Comparison of ENCODE assay signal across 7 mouse cellular contexts in genomic region chr16:17928627-17929104, GRCm38 (mm10). TPM values are rescaled to one million over a fixed set of nuclear protein-coding genes. Genes with fewer than 3 reads are reported as not detected.
A peak's percentile ranks its signal among the peaks of the same experiment; 100 is the strongest.
DNase-seq lines count a peak whose midpoint lies in the region; ATAC-seq lines count a peak whose summit lies in the region.

No protein-coding gene starts in this region.

- peak overlapping the region; percentile 90 for H3K27ac ChIP-seq in limb, embryonic 10.5 days
- peak overlapping the region; percentile 41 for H3K27ac ChIP-seq in midbrain, embryonic 11.5 days (ENCODE audit: low read depth, low read length)

- H3K4me2 ChIP-seq in midbrain, embryonic 11.5 days = peak overlapping the region; percentile 91

- no peaks in the 10 kb centered on the region for H3K27me3 ChIP-seq in limb, embryonic 10.5 days (ENCODE audit: low read depth, poor library complexity, severe bottlenecking)
- peaks cover 4% of the 10 kb centered on the region; the same call in 1 of the 2 replicates for H3K27me3 ChIP-seq in midbrain, embryonic 11.5 days (ENCODE audit: control insufficient read depth, insufficient read depth, low read length)

- peak overlapping the region; percentile 77 for H3K9ac ChIP-seq in midbrain, embryonic 11.5 days (ENCODE audit: low read length)

- H3K9me3 ChIP-seq in limb, embryonic 10.5 days (replicated peaks) = no peaks in the 10 kb centered on the region
- H3K9me3 ChIP-seq in midbrain, embryonic 11.5 days (ENCODE audit: control insufficient read depth, low read length) = no peaks in the 10 kb centered on the region

- peaks cover 24% of the 10 kb centered on the region for H3K36me3 ChIP-seq in limb, embryonic 10.5 days
- H3K36me3 ChIP-seq in midbrain, embryonic 11.5 days (ENCODE audit: control insufficient read depth, insufficient read depth, low read length) = peaks cover 3% of the 10 kb centered on the region; the same call in 1 of the 2 replicates

- H3K4me1 ChIP-seq in limb, embryonic 10.5 days = peaks cover 29% of the 10 kb centered on the region
- peaks cover 18% of the 10 kb centered on the region for H3K4me1 ChIP-seq in midbrain, embryonic 11.5 days (ENCODE audit: control insufficient read depth, insufficient read depth, low read length)

- ATAC-seq in common myeloid progenitor, adult 5-6 weeks (replicated peaks; ENCODE audit: low read depth, poor library complexity, severe bottlenecking) = peak; percentile 83
- peak; percentile 90 for ATAC-seq in inflammation-experienced regulatory T-cells, adult 6 months
- ATAC-seq in midbrain, embryonic 11.5 days (ENCODE audit: low FRiP score) = peak; percentile 65

- peak; percentile 81 to 91 for DNase-seq in adrenal gland, adult (ENCODE audit: inconsistent age in 2 of 2, low spot score in 1 of 2)
- DNase-seq in gastrocnemius, postnatal 25 days = peak; percentile 56
- DNase-seq in limb, embryonic 10.5 days (ENCODE audit: low spot score) = peak; percentile 80
- DNase-seq in midbrain, embryonic 11.5 days (ENCODE audit: low spot score, missing footprints) = peak; percentile 97
- peak; percentile 60 for DNase-seq in spleen, adult 12 weeks (ENCODE audit: low spot score)

- H3K4me3 ChIP-seq in limb, embryonic 10.5 days = peak overlapping the region; percentile 84
- H3K4me3 ChIP-seq in midbrain, embryonic 11.5 days (ENCODE audit: low read depth, low read length) = peak overlapping the region; percentile 69

- 2% methylated on average over 9 of the region's 9 CpGs for WGBS in limb, embryonic 10.5 days
- WGBS in midbrain, embryonic 11.5 days = under 1% methylated on average over 9 of the region's 9 CpGs

RNA-seq across cellular contexts. Expression of gene Slc25a1, which starts 0.6 kb away (rescaled TPM):
- 58.6 and 63.7 TPM in 2 replicates for total RNA-seq in common myeloid progenitor, adult 5-6 weeks (2017)
- total RNA-seq in gastrocnemius, postnatal 25 days (2021) = 10 to 100 TPM in 1 of 2 experiments, 1 to 10 TPM in 1; 2.6 to 10.0 TPM
- polyA plus RNA-seq in inflammation-experienced regulatory T-cells, adult 6 months (2017; shearing (Covaris generic)) = 10 to 100 TPM in 1 of 3 experiments, 1 to 10 TPM in 2; 4.4 to 12.6 (median 8.2) TPM
- 94.2 and 103 TPM in 2 replicates for polyA plus RNA-seq in limb, embryonic 10.5 days (2016; fragmentation: Nextera tagmentation; extraction: Ambion mirVana)
- 96.5 and 97.6 TPM in 2 replicates for polyA plus RNA-seq in midbrain, embryonic 11.5 days (2014; fragmentation: Nextera tagmentation; extraction: Ambion mirVana)

RNA-seq across cellular contexts. Expression of gene Gsc2, which starts 13.8 kb away (rescaled TPM):
- total RNA-seq in common myeloid progenitor, adult 5-6 weeks (2017) = not detected in 2 replicates
- not detected for total RNA-seq in gastrocnemius, postnatal 25 days (2021)
- not detected for polyA plus RNA-seq in inflammation-experienced regulatory T-cells, adult 6 months (2017; shearing (Covaris generic))
- polyA plus RNA-seq in limb, embryonic 10.5 days (2016; fragmentation: Nextera tagmentation; extraction: Ambion mirVana) = 0.13 TPM in 1 of 2 replicates, not detected in the other
- 0.95 and 1.1 TPM in 2 replicates for polyA plus RNA-seq in midbrain, embryonic 11.5 days (2014; fragmentation: Nextera tagmentation; extraction: Ambion mirVana)

RNA-seq across cellular contexts. Expression of gene Ess2, which starts 17.5 kb away (rescaled TPM):
- 14.4 and 37.0 TPM in 2 replicates for total RNA-seq in common myeloid progenitor, adult 5-6 weeks (2017)
- 1 to 10 TPM; 5.1 to 6.1 TPM for total RNA-seq in gastrocnemius, postnatal 25 days (2021)
- 10 to 100 TPM; 29.9 to 45.9 (median 39.7) TPM for polyA plus RNA-seq in inflammation-experienced regulatory T-cells, adult 6 months (2017; shearing (Covaris generic))
- 56.0 and 63.4 TPM in 2 replicates for polyA plus RNA-seq in limb, embryonic 10.5 days (2016; fragmentation: Nextera tagmentation; extraction: Ambion mirVana)
- polyA plus RNA-seq in midbrain, embryonic 11.5 days (2014; fragmentation: Nextera tagmentation; extraction: Ambion mirVana) = 39.4 and 41.4 TPM in 2 replicates

RNA-seq across cellular contexts. Expression of gene Tssk2, which starts 30.2 kb away (rescaled TPM):
- not detected in 2 replicates for total RNA-seq in common myeloid progenitor, adult 5-6 weeks (2017)
- total RNA-seq in gastrocnemius, postnatal 25 days (2021) = not detected
- polyA plus RNA-seq in inflammation-experienced regulatory T-cells, adult 6 months (2017; shearing (Covaris generic)) = under 1 TPM in 1 of 3 experiments, not detected in 2; 0.43 TPM
- polyA plus RNA-seq in limb, embryonic 10.5 days (2016; fragmentation: Nextera tagmentation; extraction: Ambion mirVana) = not detected in 2 replicates
- polyA plus RNA-seq in midbrain, embryonic 11.5 days (2014; fragmentation: Nextera tagmentation; extraction: Ambion mirVana) = 0.15 TPM in 1 of 2 replicates, not detected in the other

RNA-seq across cellular contexts. Expression of gene Dgcr2, which starts 30.3 kb away (rescaled TPM):
- 29.4 and 43.8 TPM in 2 replicates for total RNA-seq in common myeloid progenitor, adult 5-6 weeks (2017)
- 10 to 100 TPM; 23.0 to 24.7 TPM for total RNA-seq in gastrocnemius, postnatal 25 days (2021)
- 10 to 100 TPM; 16.4 to 21.8 (median 19.9) TPM for polyA plus RNA-seq in inflammation-experienced regulatory T-cells, adult 6 months (2017; shearing (Covaris generic))
- 100 and 116 TPM in 2 replicates for polyA plus RNA-seq in limb, embryonic 10.5 days (2016; fragmentation: Nextera tagmentation; extraction: Ambion mirVana)
- polyA plus RNA-seq in midbrain, embryonic 11.5 days (2014; fragmentation: Nextera tagmentation; extraction: Ambion mirVana) = 74.2 and 83.3 TPM in 2 replicates

Comparison
In these comparisons a context has a peak if more than half of its experiments do, and no peak if none do; other contexts are left out.
1. Peak in every context shown above with its lines: DNase-seq, ATAC-seq, H3K4me3 ChIP-seq and H3K27ac ChIP-seq.